Mouse (Mus musculus) lung, adult 2 months (tissue): Measurements from ENCODE around the gene Otog. TPM values are rescaled to one million over a fixed set of nuclear protein-coding genes. Genes with fewer than 3 reads are reported as not detected.

Source experiments
- DNase-seq: peaks from one replicate; pipeline ENCODE4 v3.0.0; 2022
- H3K4me1 ChIP-seq: fragments of 200-500 bp; 2 replicates; pipeline ENCODE4 v1.6.1; 2011; ENCODE audit warnings: low read length; ENCODE audit not compliant: control insufficient read depth, insufficient read depth
- H3K4me3 ChIP-seq: fragments of 200-500 bp; replicated peaks from 2 replicates; pipeline ENCODE3; 2011; ENCODE audit warnings: low read depth, mild to moderate bottlenecking, control low read depth, low read length; ENCODE audit errors: extremely low read depth
- CTCF ChIP-seq: fragments of 200-500 bp; IDR thresholded peaks from 2 replicates; pipeline ENCODE4 v1.5.1; 2011; ENCODE audit warnings: mild to moderate bottlenecking, low read length, control low read depth; ENCODE audit not compliant: insufficient read depth
- POLR2A ChIP-seq: fragments of 200-500 bp; IDR thresholded peaks from 2 replicates; pipeline ENCODE4 v1.6.1; 2011; ENCODE audit warnings: low read depth, mild to moderate bottlenecking, control low read depth, low read length, borderline replicate concordance; ENCODE audit errors: extremely low read depth
- whole genome bisulfite sequencing: fragments of 180-500 bp; shearing (Covaris S2); methylation state at CpG from one replicate; pipeline ENCODE4 v1.1.7; 2018; 5-methylcytosine and 5-hydroxymethylcytosine counted together
- polyA plus RNA-seq: library from polyadenylated mRNA; depleted of rRNA; stranded (reverse); fragments of >200 nt; gene quantifications from 2 replicates; pipeline ENCODE4 v1.2.3, GENCODE M21; 2012

Otog gene
- polyA plus RNA-seq, 1 experiment: not detected

DNA sequence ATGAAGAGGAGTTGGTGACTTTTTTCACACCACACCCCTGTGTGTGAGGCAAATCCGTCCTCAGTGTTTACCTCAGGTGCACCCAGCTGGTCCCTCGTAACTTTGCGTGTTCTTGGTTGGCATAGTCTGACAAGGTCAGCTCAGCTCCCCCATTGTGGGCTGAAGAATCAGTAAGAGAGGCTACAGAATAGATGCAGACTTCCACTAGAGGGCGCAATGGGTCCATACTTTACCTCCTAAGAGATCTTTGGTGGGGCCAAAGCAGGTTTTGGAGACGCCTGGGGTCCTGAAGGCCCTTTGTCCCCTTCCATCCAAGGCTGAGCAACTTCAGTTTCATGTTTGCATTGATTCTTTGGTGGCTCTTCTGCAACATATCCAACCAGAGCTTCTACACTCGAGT, 39.2 kb downstream of the Otog start:
- H3K4me1 ChIP-seq: no peaks in the 10 kb centered on the region
- DNase-seq: no peak
- H3K4me3 ChIP-seq: no peak overlapping the region
- 11% methylated on average over 6 of the region's 6 CpGs for WGBS
- 0 out of 2 replicates have a peak, but pooled peaks have one; percentile 1 for TF ChIP-seq CTCF
- no peak for TF ChIP-seq POLR2A

DNA sequence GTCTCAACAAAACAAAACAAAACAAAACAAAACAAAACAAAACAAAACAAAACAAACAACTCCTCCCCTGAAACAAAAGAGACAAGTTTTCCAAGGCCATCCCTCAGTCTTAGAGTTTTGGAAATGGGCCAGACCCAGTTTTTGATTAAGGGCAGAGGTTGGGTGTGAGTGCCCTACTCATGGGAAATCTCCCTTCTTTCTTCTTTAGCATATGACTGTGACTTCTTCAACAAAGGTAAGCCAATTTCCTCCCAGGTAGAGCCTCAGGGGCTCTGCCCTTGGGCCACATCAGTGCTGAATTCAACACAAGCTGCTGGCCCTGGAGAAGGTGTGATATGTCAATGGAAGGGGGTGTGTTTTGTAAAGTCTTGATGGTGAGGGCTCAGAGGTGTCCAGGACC, 40.1 kb downstream of the Otog start:
- H3K4me3 ChIP-seq: no peak overlapping the region
- no peak for DNase-seq
- TF ChIP-seq POLR2A (no peak), CTCF (no peak)
- no peaks in the 10 kb centered on the region for H3K4me1 ChIP-seq

DNA sequence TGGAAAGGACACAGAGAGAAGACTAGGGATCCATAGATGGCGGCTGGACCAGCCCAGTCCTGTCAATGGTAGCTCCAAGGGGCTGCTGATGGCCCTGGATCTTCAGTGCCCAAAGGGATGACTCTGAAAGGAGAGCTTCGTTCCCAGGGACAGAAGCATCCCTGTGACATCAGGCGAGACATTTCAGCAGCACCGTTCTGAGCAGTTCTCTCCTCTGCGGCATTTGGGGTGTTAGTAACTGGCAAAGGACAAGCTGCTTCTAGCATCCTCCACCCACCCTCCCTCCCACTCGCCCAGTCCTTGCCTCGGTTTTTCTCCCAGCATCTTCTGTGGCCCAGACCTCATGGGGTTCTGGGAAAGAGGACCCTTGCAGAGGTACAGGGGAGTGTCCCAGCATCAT, 41.5 kb downstream of the Otog start:
- Histone ChIP-seq H3K4me3 (no peak overlapping the region), H3K4me1 (no peaks in the 10 kb centered on the region)
- no peak for TF ChIP-seq POLR2A
- no peak for TF ChIP-seq CTCF
- DNase-seq: no peak
- 54% methylated on average over 7 of the region's 7 CpGs for WGBS

- WGBS: 44% methylated on average over 10 of the region's 10 CpGs
- DNase-seq: no peak
- Histone ChIP-seq H3K4me3 (no peak overlapping the region), H3K4me1 (no peaks in the 10 kb centered on the region)
- no peak for TF ChIP-seq CTCF
- no peak for TF ChIP-seq POLR2A
Observed at GRCm38 (mm10) chr7:46283681-46284080, 42.9 kb downstream of the Otog start.

DNA sequence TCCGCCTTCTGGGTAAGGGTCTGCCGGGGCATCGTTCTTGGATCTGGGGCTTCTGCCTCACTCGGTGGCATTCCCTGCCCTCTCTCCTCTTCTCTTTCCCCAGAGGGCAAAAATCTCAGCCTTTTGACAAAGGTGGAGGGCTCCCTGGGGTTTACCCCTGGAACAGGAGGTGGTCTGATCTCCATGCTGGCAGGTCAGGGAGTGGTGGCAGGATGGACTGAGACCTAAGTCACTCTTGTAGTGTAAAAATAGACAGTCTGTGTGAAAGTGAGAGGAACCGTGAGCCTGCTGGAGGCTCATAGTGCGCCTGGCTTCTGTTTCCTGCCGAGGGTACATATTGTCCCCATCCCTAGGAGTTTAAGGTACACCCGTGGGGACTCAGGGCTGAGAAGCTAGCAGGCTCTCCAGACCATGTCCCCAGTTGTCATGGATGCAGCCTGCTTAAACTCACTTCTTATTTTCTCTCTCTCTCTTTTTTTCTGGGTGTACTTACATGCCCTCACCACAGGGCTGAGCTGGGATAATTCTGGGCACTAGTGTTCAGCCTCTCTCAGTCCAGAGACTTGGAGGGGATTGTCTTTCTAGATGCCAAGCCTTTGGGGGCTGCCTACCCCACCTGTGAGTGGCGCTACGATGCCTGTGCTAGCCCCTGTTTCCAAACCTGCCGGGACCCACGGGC, 44.5 kb downstream of the Otog start:
- DNase-seq: no peak
- 82% methylated on average over 12 of the region's 12 CpGs for WGBS
- no peak overlapping the region for H3K4me3 ChIP-seq
- H3K4me1 ChIP-seq: no peaks in the 10 kb centered on the region
- TF ChIP-seq POLR2A (no peak), CTCF (no peak)

- 87% methylated on average over 4 of the region's 4 CpGs for WGBS
- Histone ChIP-seq H3K4me1 (no peaks in the 10 kb centered on the region), H3K4me3 (no peak overlapping the region)
- TF ChIP-seq CTCF: no peak
- TF ChIP-seq POLR2A: no peak
- no peak for DNase-seq
Observed at GRCm38 (mm10) chr7:46286391-46286790, 45.6 kb downstream of the Otog start.

DNA sequence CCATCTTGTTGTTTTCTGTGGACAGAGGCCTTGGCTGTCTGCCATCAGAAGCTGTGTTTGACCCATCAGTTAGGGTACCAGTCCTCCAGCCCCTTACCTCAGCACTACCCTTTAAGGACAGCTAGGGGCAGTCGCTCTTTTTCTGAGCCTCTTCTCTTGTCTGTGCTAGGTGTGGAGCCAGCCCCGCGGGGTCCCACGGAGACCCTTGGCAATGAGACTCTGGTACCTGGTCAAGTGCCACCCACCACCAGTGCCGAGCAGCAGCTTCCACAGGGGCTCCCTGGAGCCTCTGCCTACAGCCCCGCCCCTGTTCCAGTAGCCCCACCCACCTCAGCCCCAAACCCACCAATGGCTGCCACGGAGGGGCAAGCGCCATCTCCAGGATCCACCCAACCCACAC, 46.3 kb downstream of the Otog start:
- WGBS: 29% methylated on average over 8 of the region's 8 CpGs
- Histone ChIP-seq H3K4me1 (no peaks in the 10 kb centered on the region), H3K4me3 (no peak overlapping the region)
- no peak for DNase-seq
- TF ChIP-seq POLR2A (no peak), CTCF (no peak)

GRCm38 (mm10) chr7:46296330-46296729, 55.5 kb downstream of the Otog start:
- no peaks in the 10 kb centered on the region for H3K4me1 ChIP-seq
- WGBS: 37% methylated on average over 6 of the region's 6 CpGs
- TF ChIP-seq POLR2A: no peak
- no peak for TF ChIP-seq CTCF
- no peak for DNase-seq
- H3K4me3 ChIP-seq: no peak overlapping the region

DNA sequence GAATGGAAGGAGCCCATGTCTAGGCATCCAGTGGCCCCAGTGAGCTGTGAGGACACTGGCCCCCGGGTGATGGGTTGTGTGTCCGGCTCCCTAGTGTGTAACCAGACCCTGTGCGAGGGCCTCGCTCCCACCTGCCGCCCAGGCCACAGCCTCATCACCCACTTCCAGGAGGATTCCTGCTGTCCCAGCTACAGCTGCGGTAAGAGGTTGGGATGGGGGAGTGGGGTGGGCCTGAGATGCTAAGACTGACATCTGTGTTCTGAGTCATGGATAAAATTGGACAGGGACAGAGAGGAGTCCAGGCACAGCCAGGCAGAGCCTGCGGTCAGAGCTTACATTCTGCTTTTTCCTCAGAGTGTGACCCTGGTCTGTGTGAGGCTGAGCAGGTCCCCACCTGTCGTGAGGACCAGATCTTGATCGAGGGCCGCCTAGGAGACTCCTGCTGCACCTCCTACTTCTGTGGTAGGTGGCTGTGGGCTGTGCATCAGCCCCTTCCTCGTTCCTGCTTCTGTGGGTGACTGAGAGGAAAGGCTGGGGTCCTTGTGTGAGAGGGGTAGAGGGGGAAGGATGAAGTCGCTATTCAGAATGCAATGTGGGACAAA, 60.3 kb downstream of the Otog start:
- TF ChIP-seq CTCF: no peak
- no peak for DNase-seq
- 74% methylated on average over 12 of the region's 12 CpGs for WGBS

GRCm38 (mm10) chr7:46313486-46313885, 72.7 kb downstream of the Otog start:
- Histone ChIP-seq H3K4me3 (no peak overlapping the region), H3K4me1 (no peaks in the 10 kb centered on the region)
- no peak for TF ChIP-seq POLR2A
- TF ChIP-seq CTCF: no peak
- 42% methylated on average over 6 of the region's 6 CpGs for WGBS
- DNase-seq: no peak

More for the DNA sequence above, 60.3 kb downstream of the Otog start:
- Histone ChIP-seq H3K4me3 (no peak overlapping the region), H3K4me1 (no peaks in the 10 kb centered on the region)
